Mouse (Mus musculus): ENCODE measurements at regions not wholly inside any gene's neighbourhood (a gene's known extent, or its start where the extent isn't known, plus 50 kb on each side); places are given as distances from the start of the nearest gene placed in this dataset.

GRCm38 (mm10) chr10:117478931-117479280, 99.1 kb upstream of the Cpsf6 start:
- H3K4me3 ChIP-seq (ENCODE audit: low read depth, low read length), result no peak overlapping the region
- ATAC-seq (no peak), DNase-seq (ENCODE audit: low spot score) (no peak)
- H3K27me3 ChIP-seq (replicated peaks; ENCODE audit: control insufficient read depth, insufficient read depth, low read length), result no peaks in the 10 kb centered on the region
- 70% methylated on average over 4 of the region's 4 CpGs for WGBS
- H3K27ac ChIP-seq (ENCODE audit: low read depth, low read length), result no peak overlapping the region
- no peaks in the 10 kb centered on the region for H3K4me1 ChIP-seq (ENCODE audit: control insufficient read depth, insufficient read depth, low read length)
- no peaks in the 10 kb centered on the region for H3K9me3 ChIP-seq (replicated peaks; ENCODE audit: control insufficient read depth, low read length)
- no peak overlapping the region for H3K9ac ChIP-seq (ENCODE audit: low read length)
- no peaks in the 10 kb centered on the region for H3K36me3 ChIP-seq (ENCODE audit: control insufficient read depth, insufficient read depth, low read length)
- no peak overlapping the region for H3K4me2 ChIP-seq (ENCODE audit: low read length)

DNA sequence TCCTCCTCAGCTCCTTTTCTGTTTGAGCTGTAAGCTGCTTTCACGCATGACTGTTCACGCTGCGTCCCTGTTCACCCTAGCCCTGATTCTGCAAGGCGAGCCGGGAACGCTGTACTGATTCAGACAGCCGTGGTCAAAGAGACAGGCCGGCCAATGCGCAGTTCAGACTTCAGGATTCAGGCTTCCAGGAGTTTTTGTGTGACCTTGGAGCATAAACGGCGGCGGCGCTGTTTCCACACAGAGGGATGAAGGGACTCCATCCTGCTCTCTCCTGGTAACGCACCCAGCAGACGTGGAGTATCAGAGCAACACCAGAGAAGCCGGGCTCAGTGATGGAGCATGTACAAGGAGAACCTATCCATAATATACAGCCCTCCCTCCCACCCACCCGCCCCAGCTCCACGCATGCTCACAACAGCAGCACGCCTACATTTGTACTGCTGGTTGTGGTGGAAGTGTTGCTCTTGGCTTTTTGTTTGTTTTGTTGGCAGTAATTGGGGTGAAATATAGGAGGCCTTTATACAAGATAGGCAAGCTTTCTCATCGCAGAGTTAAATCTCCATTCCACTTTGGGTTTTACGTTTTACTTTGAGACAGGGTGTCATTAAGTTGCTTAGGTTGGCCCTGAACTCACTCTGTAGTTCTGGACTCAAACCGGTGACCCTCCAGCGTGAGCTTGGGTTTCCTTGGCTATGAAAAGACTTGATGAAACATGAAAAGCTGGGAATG, 98.6 kb upstream of the Cpsf6 start:
- Histone ChIP-seq H3K4me1 (ENCODE audit: control insufficient read depth, insufficient read depth, low read length) (no peaks in the 10 kb centered on the region), H3K4me2 (ENCODE audit: low read length) (peak overlapping the region; percentile 51), H3K9me3 (replicated peaks; ENCODE audit: control insufficient read depth, low read length) (no peaks in the 10 kb centered on the region), H3K27ac (ENCODE audit: low read depth, low read length) (0 out of 2 replicates have a peak overlapping the region, but pooled peaks have one; percentile 35), H3K9ac (ENCODE audit: low read length) (peak overlapping the region; percentile 51), H3K36me3 (ENCODE audit: control insufficient read depth, insufficient read depth, low read length) (no peaks in the 10 kb centered on the region), H3K27me3 (replicated peaks; ENCODE audit: control insufficient read depth, insufficient read depth, low read length) (no peaks in the 10 kb centered on the region), H3K4me3 (ENCODE audit: low read depth, low read length) (peak overlapping the region; percentile 25)
- 15% methylated on average over 23 of the region's 23 CpGs for WGBS
- ATAC-seq, result peak; percentile 79
- peak; percentile 55 for DNase-seq (ENCODE audit: low spot score)

- H3K9ac ChIP-seq (ENCODE audit: low read length), result peak overlapping the region; percentile 51
- DNase-seq (ENCODE audit: low spot score) (no peak), ATAC-seq (peak; percentile 26; the same call in 1 of the 2 replicates)
- no peaks in the 10 kb centered on the region for H3K9me3 ChIP-seq (replicated peaks; ENCODE audit: control insufficient read depth, low read length)
- 46% methylated on average over 12 of the region's 12 CpGs for WGBS
- no peaks in the 10 kb centered on the region for H3K27me3 ChIP-seq (replicated peaks; ENCODE audit: control insufficient read depth, insufficient read depth, low read length)
- H3K4me1 ChIP-seq (ENCODE audit: control insufficient read depth, insufficient read depth, low read length), result no peaks in the 10 kb centered on the region
- H3K4me3 ChIP-seq (ENCODE audit: low read depth, low read length), result peak overlapping the region; percentile 25
- no peaks in the 10 kb centered on the region for H3K36me3 ChIP-seq (ENCODE audit: control insufficient read depth, insufficient read depth, low read length)
- peak overlapping the region; percentile 51 for H3K4me2 ChIP-seq (ENCODE audit: low read length)
- 0 out of 2 replicates have a peak overlapping the region, but pooled peaks have one; percentile 35 for H3K27ac ChIP-seq (ENCODE audit: low read depth, low read length)
Observed at GRCm38 (mm10) chr10:117477331-117478201, 97.8 kb upstream of the Cpsf6 start.

GRCm38 (mm10) chr10:117475086-117475945, 95.5 kb upstream of the Cpsf6 start:
- H3K4me2 ChIP-seq (ENCODE audit: low read length), result no peak overlapping the region
- H3K4me1 ChIP-seq (ENCODE audit: control insufficient read depth, insufficient read depth, low read length), result no peaks in the 10 kb centered on the region
- no peaks in the 10 kb centered on the region for H3K27me3 ChIP-seq (replicated peaks; ENCODE audit: control insufficient read depth, insufficient read depth, low read length)
- no peaks in the 10 kb centered on the region for H3K36me3 ChIP-seq (ENCODE audit: control insufficient read depth, insufficient read depth, low read length)
- H3K9ac ChIP-seq (ENCODE audit: low read length), result no peak overlapping the region
- H3K27ac ChIP-seq (ENCODE audit: low read depth, low read length), result no peak overlapping the region
- ATAC-seq, result no peak
- no peaks in the 10 kb centered on the region for H3K9me3 ChIP-seq (replicated peaks; ENCODE audit: control insufficient read depth, low read length)
- 75% methylated on average over 13 of the region's 13 CpGs for WGBS
- DNase-seq (ENCODE audit: low spot score), result no peak
- H3K4me3 ChIP-seq (ENCODE audit: low read depth, low read length), result no peak overlapping the region

GRCm38 (mm10) chr10:117474351-117475085, 94.7 kb upstream of the Cpsf6 start:
- ATAC-seq, result no peak
- H3K9ac ChIP-seq (ENCODE audit: low read length), result no peak overlapping the region
- H3K9me3 ChIP-seq (replicated peaks; ENCODE audit: control insufficient read depth, low read length), result no peaks in the 10 kb centered on the region
- H3K4me2 ChIP-seq (ENCODE audit: low read length), result no peak overlapping the region
- H3K27me3 ChIP-seq (replicated peaks; ENCODE audit: control insufficient read depth, insufficient read depth, low read length), result no peaks in the 10 kb centered on the region
- H3K4me1 ChIP-seq (ENCODE audit: control insufficient read depth, insufficient read depth, low read length), result no peaks in the 10 kb centered on the region
- no peak for DNase-seq (ENCODE audit: low spot score)
- H3K36me3 ChIP-seq (ENCODE audit: control insufficient read depth, insufficient read depth, low read length), result no peaks in the 10 kb centered on the region
- H3K4me3 ChIP-seq (ENCODE audit: low read depth, low read length), result no peak overlapping the region
- whole genome bisulfite sequencing, result 90% methylated on average over 4 of the region's 4 CpGs
- H3K27ac ChIP-seq (ENCODE audit: low read depth, low read length), result no peak overlapping the region

GRCm38 (mm10) chr10:117473471-117473870, 93.7 kb upstream of the Cpsf6 start:
- DNase-seq (ENCODE audit: low spot score), result no peak
- Histone ChIP-seq H3K27ac (ENCODE audit: low read depth, low read length) (no peak overlapping the region), H3K4me2 (ENCODE audit: low read length) (no peak overlapping the region), H3K4me1 (ENCODE audit: control insufficient read depth, insufficient read depth, low read length) (no peaks in the 10 kb centered on the region), H3K4me3 (ENCODE audit: low read depth, low read length) (no peak overlapping the region), H3K9ac (ENCODE audit: low read length) (no peak overlapping the region), H3K27me3 (replicated peaks; ENCODE audit: control insufficient read depth, insufficient read depth, low read length) (no peaks in the 10 kb centered on the region), H3K9me3 (replicated peaks; ENCODE audit: control insufficient read depth, low read length) (no peaks in the 10 kb centered on the region), H3K36me3 (ENCODE audit: control insufficient read depth, insufficient read depth, low read length) (no peaks in the 10 kb centered on the region)
- no peak for ATAC-seq
- WGBS, result 95% methylated on average over 4 of the region's 4 CpGs

DNA sequence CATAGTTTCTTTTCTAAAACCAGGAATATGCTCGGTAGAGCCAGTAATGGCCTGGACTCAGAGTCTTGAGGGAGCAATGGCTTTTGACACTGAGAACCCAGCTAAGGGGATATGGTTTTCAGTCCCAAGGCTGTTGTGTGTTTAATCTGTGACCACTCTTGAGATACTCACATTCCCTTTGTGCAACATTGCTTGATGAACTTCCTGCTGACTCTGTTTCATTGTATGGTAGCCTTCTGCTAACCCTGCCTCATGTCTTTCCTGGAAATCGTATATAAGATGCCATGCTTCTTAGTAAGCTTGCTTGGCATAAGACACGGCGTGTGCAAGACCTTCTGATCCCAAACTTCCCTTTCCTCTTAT, 92.7 kb upstream of the Cpsf6 start:
- no peak overlapping the region for H3K4me2 ChIP-seq (ENCODE audit: low read length)
- H3K4me3 ChIP-seq (ENCODE audit: low read depth, low read length), result no peak overlapping the region
- no peaks in the 10 kb centered on the region for H3K27me3 ChIP-seq (replicated peaks; ENCODE audit: control insufficient read depth, insufficient read depth, low read length)
- no peaks in the 10 kb centered on the region for H3K9me3 ChIP-seq (replicated peaks; ENCODE audit: control insufficient read depth, low read length)
- DNase-seq (ENCODE audit: low spot score) (no peak), ATAC-seq (no peak)
- no peak overlapping the region for H3K27ac ChIP-seq (ENCODE audit: low read depth, low read length)
- H3K36me3 ChIP-seq (ENCODE audit: control insufficient read depth, insufficient read depth, low read length), result no peaks in the 10 kb centered on the region
- H3K9ac ChIP-seq (ENCODE audit: low read length), result no peak overlapping the region
- H3K4me1 ChIP-seq (ENCODE audit: control insufficient read depth, insufficient read depth, low read length), result no peaks in the 10 kb centered on the region
- 87% methylated on average over 4 of the region's 4 CpGs for WGBS

DNA sequence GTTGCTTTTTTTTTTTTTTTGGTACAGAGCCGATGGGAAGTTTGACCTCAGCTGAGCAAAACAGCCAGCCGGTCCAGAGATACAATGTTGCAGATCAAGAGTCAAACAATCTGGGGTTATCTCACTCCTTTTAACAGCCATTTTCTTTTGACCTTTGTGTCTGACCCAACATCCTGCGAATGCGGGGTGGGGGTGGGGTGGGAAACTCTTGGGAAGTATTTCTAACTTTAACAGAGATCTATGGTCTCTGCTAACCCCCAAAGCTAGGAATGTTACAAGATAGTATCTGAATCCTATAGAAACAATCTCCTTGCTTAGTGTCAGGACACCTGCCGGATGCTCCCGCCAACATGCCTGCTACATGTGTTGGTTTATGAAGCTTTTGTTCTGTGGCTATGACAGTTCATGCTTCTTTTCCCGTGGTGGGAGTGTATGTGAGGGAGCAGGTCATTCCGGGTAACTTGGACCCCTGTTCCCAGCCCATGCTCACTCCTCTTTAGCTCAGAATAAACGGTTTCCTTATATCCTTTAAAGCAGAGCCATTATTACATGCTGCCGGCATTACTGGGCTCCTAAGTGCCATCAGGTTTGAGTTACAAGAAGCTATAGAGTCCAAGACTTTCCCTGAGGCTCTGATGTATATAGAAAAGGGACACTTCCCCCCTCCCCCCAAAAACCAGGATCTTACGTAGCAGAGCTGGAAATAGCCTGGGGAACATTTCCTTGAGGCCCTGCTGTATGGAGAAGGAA, 92.2 kb upstream of the Cpsf6 start:
- DNase-seq (ENCODE audit: low spot score), result no peak
- H3K9ac ChIP-seq (ENCODE audit: low read length), result no peak overlapping the region
- H3K27me3 ChIP-seq (replicated peaks; ENCODE audit: control insufficient read depth, insufficient read depth, low read length), result no peaks in the 10 kb centered on the region
- no peak overlapping the region for H3K27ac ChIP-seq (ENCODE audit: low read depth, low read length)
- 74% methylated on average over 11 of the region's 11 CpGs for whole genome bisulfite sequencing
- no peaks in the 10 kb centered on the region for H3K4me1 ChIP-seq (ENCODE audit: control insufficient read depth, insufficient read depth, low read length)
- no peak overlapping the region for H3K4me2 ChIP-seq (ENCODE audit: low read length)
- ATAC-seq, result no peak
- no peaks in the 10 kb centered on the region for H3K36me3 ChIP-seq (ENCODE audit: control insufficient read depth, insufficient read depth, low read length)
- no peak overlapping the region for H3K4me3 ChIP-seq (ENCODE audit: low read depth, low read length)
- no peaks in the 10 kb centered on the region for H3K9me3 ChIP-seq (replicated peaks; ENCODE audit: control insufficient read depth, low read length)

Measured in forebrain, embryonic 14.5 days (tissue).